ENCODE assay signal across 11 mouse cellular contexts in the genomic region with DNA sequence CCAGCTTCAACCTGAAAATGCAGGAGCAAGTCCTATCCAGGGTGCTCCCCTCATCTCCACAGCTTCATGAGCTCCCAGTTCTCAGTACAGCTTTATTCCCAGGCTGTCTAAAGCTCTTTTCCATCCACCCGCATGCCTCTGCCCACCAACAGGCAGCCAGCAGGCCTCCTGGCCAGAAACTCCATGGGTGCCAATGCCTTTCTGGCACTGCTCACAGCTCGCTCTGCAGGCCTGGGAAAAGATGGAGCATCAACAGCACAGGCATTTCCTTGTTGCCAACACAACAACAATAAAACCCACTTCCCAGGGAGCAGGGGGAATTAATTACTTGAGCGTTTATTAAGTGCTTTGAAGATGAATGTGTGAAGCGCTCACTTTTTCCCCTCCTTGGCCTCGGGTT.
A peak's percentile ranks its signal among the peaks of the same experiment; 100 is the strongest.
DNase-seq lines count a peak whose midpoint lies in the region; ATAC-seq and TF ChIP-seq lines count a peak whose summit lies in the region.
"Had no signal": no experiment of that assay in that cellular context is flagged by ENCODE, and none has a peak within 500 bp of the region (broad histone marks: within the 10 kb centered on the region; RNA-seq: fewer than 3 reads in every experiment).

No protein-coding gene starts in this region.

- H3K9ac ChIP-seq in hindbrain, postnatal 0 days (replicated peaks; ENCODE audit: low read length), result no peak overlapping the region
- H3K9ac ChIP-seq in neural tube, embryonic 14.5 days (replicated peaks; ENCODE audit: low read depth, low read length), result no peak overlapping the region
- no peak overlapping the region for H3K9ac ChIP-seq in liver, embryonic 11.5 days (ENCODE audit: low read depth, low read length)
- H3K9ac ChIP-seq: midbrain, embryonic 15.5 days had no signal

- H3K4me1 ChIP-seq in hindbrain, postnatal 0 days (ENCODE audit: insufficient read depth, low read length), result peaks cover 3% of the 10 kb centered on the region; the same call in 1 of the 2 replicates
- peaks cover 16% of the 10 kb centered on the region for H3K4me1 ChIP-seq in hindbrain, embryonic 10.5 days (replicated peaks)
- H3K4me1 ChIP-seq in neural tube, embryonic 14.5 days (ENCODE audit: control insufficient read depth, insufficient read depth, low read length), result peaks cover 3% of the 10 kb centered on the region; the same call in 1 of the 2 replicates
- no peaks in the 10 kb centered on the region for H3K4me1 ChIP-seq in liver, embryonic 11.5 days (replicated peaks; ENCODE audit: control insufficient read depth, insufficient read depth, low read length)
- no peaks in the 10 kb centered on the region for H3K4me1 ChIP-seq in lung, adult 2 months (ENCODE audit: control insufficient read depth, insufficient read depth, low read length)
- H3K4me1 ChIP-seq: midbrain, embryonic 15.5 days had no signal

- peak; percentile 53; the same call in 1 of the 2 replicates for ATAC-seq in hindbrain, postnatal 0 days
- ATAC-seq in neural tube, embryonic 14.5 days (ENCODE audit: low read depth), result peak; percentile 41; the same call in 1 of the 2 replicates
- no peak for ATAC-seq in liver, embryonic 11.5 days (replicated peaks; ENCODE audit: low FRiP score)
- no peak for ATAC-seq in erythroid progenitor cell, adult 5-6 weeks (replicated peaks; ENCODE audit: low FRiP score, poor library complexity, severe bottlenecking)
- ATAC-seq: intestine, embryonic 16.5 days; midbrain, embryonic 15.5 days had no signal

- no peaks in the 10 kb centered on the region for H3K36me3 ChIP-seq in hindbrain, postnatal 0 days (ENCODE audit: insufficient read depth, low read length)
- H3K36me3 ChIP-seq in hindbrain, embryonic 10.5 days, result no peaks in the 10 kb centered on the region
- no peaks in the 10 kb centered on the region for H3K36me3 ChIP-seq in neural tube, embryonic 14.5 days (ENCODE audit: control insufficient read depth, insufficient read depth, low read length)
- H3K36me3 ChIP-seq in liver, embryonic 11.5 days (ENCODE audit: control insufficient read depth, insufficient read depth, low read length), result no peaks in the 10 kb centered on the region
- H3K36me3 ChIP-seq: midbrain, embryonic 15.5 days had no signal

- H3K27ac ChIP-seq in hindbrain, postnatal 0 days, result no peak overlapping the region
- H3K27ac ChIP-seq in hindbrain, embryonic 10.5 days, result no peak overlapping the region
- H3K27ac ChIP-seq in neural tube, embryonic 14.5 days (ENCODE audit: low read depth, low read length), result no peak overlapping the region
- H3K27ac ChIP-seq in liver, embryonic 11.5 days (ENCODE audit: low read depth, low read length), result no peak overlapping the region
- H3K27ac ChIP-seq: midbrain, embryonic 15.5 days had no signal

- H3K9me3 ChIP-seq in hindbrain, postnatal 0 days (ENCODE audit: low read length), result no peaks in the 10 kb centered on the region
- H3K9me3 ChIP-seq in hindbrain, embryonic 10.5 days, result peaks cover 6% of the 10 kb centered on the region; the same call in 1 of the 2 replicates
- no peaks in the 10 kb centered on the region for H3K9me3 ChIP-seq in neural tube, embryonic 14.5 days (ENCODE audit: control insufficient read depth, low read length)
- no peaks in the 10 kb centered on the region for H3K9me3 ChIP-seq in liver, embryonic 11.5 days (ENCODE audit: control insufficient read depth, low read length)
- H3K9me3 ChIP-seq: midbrain, embryonic 15.5 days had no signal

- H3K27me3 ChIP-seq in hindbrain, postnatal 0 days (ENCODE audit: insufficient read depth, low read length), result no peaks in the 10 kb centered on the region
- H3K27me3 ChIP-seq in hindbrain, embryonic 10.5 days (ENCODE audit: insufficient read depth, poor library complexity, severe bottlenecking), result no peaks in the 10 kb centered on the region
- no peaks in the 10 kb centered on the region for H3K27me3 ChIP-seq in neural tube, embryonic 14.5 days (ENCODE audit: control insufficient read depth, insufficient read depth, low read length)
- no peaks in the 10 kb centered on the region for H3K27me3 ChIP-seq in liver, embryonic 11.5 days (replicated peaks; ENCODE audit: control insufficient read depth, insufficient read depth, low read length)
- H3K27me3 ChIP-seq: midbrain, embryonic 15.5 days had no signal

- WGBS in hindbrain, postnatal 0 days, result 20% methylated on average over 5 of the region's 5 CpGs
- WGBS in hindbrain, embryonic 10.5 days, result 56% methylated on average over 5 of the region's 5 CpGs
- WGBS in neural tube, embryonic 14.5 days, result 20% methylated on average over 5 of the region's 5 CpGs
- WGBS in liver, embryonic 11.5 days, result 60% methylated on average over 5 of the region's 5 CpGs
- WGBS in lung, adult 2 months, result 45% methylated on average over 5 of the region's 5 CpGs

- no peak overlapping the region for H3K4me3 ChIP-seq in hindbrain, postnatal 0 days (ENCODE audit: low read length)
- no peak overlapping the region for H3K4me3 ChIP-seq in hindbrain, embryonic 10.5 days
- no peak overlapping the region for H3K4me3 ChIP-seq in neural tube, embryonic 14.5 days (ENCODE audit: low read depth, low read length)
- H3K4me3 ChIP-seq in liver, embryonic 11.5 days (ENCODE audit: low read depth, low read length), result no peak overlapping the region
- no peak overlapping the region for H3K4me3 ChIP-seq in lung, adult 2 months (replicated peaks; ENCODE audit: extremely low read depth, low read depth, low read length)
- H3K4me3 ChIP-seq: midbrain, embryonic 15.5 days had no signal

- no peak for TF ChIP-seq CTCF in hindbrain, postnatal 0 days (IDR thresholded peaks at IDR 0.05; ENCODE audit: low read depth)
- no peak for TF ChIP-seq CTCF in lung, adult 2 months (IDR thresholded peaks at IDR 0.05; ENCODE audit: insufficient read depth, low read length)

- peak; percentile 67 for DNase-seq in hindbrain, postnatal 0 days (ENCODE audit: low spot score)
- DNase-seq in hindbrain, embryonic 10.5 days (ENCODE audit: low spot score), result no peak
- peak; percentile 57 for DNase-seq in forelimb bud, embryonic 11.5 days (ENCODE audit: low read depth, low spot score)
- peak; percentile 57 for DNase-seq in layer of hippocampus, adult 9-11 months
- no peak for DNase-seq in liver, embryonic 11.5 days (ENCODE audit: low spot score)
- no peak for DNase-seq in lung, adult 2 months
- DNase-seq: adrenal gland, adult 8-10 months had no signal

- TF ChIP-seq POLR2A in lung, adult 2 months (IDR thresholded peaks at IDR 0.05; ENCODE audit: borderline replicate concordance, extremely low read depth, low read depth, low read length), result no peak

- no peak overlapping the region for H3K4me2 ChIP-seq in hindbrain, postnatal 0 days (ENCODE audit: low read depth, low read length)
- no peak overlapping the region for H3K4me2 ChIP-seq in neural tube, embryonic 14.5 days (ENCODE audit: low read depth, low read length)
- no peak overlapping the region for H3K4me2 ChIP-seq in liver, embryonic 11.5 days
- H3K4me2 ChIP-seq: midbrain, embryonic 15.5 days had no signal

Comparison
In these comparisons a context has a peak if more than half of its experiments do, and no peak if none do; other contexts are left out.
1. DNase-seq: peak in hindbrain, postnatal 0 days (single experiment), forelimb bud, embryonic 11.5 days (single experiment) and layer of hippocampus, adult 9-11 months (single experiment); none in hindbrain, embryonic 10.5 days (single experiment), liver, embryonic 11.5 days (single experiment) and lung, adult 2 months (single experiment).
2. ATAC-seq: peak in hindbrain, postnatal 0 days (single experiment) and neural tube, embryonic 14.5 days (single experiment); none in liver, embryonic 11.5 days (single experiment) and erythroid progenitor cell, adult 5-6 weeks (single experiment).